Mouse (Mus musculus): ENCODE data around the gene Ccdc61. TPM values are rescaled to one million over a fixed set of nuclear protein-coding genes. Genes with fewer than 3 reads are reported as not detected.
"Not testable (repeated sequence)": the region's sequence is repeated elsewhere in the genome, so short reads cannot be mapped to it uniquely, and the experiment has no call there.

Ccdc61 gene
- total RNA-seq, 2 experiments from 2014 or later: 7.7 to 8.3 TPM

GRCm38 (mm10) chr7:18872014-18872802 is 38.0 kb downstream of the Ccdc61 start:
- intact Hi-C loops (cut with DNase I): loop anchor here (2.0 kb wide), 1 partner anchor 39 kb away; no protein-coding TSS in a partner anchor

DNA sequence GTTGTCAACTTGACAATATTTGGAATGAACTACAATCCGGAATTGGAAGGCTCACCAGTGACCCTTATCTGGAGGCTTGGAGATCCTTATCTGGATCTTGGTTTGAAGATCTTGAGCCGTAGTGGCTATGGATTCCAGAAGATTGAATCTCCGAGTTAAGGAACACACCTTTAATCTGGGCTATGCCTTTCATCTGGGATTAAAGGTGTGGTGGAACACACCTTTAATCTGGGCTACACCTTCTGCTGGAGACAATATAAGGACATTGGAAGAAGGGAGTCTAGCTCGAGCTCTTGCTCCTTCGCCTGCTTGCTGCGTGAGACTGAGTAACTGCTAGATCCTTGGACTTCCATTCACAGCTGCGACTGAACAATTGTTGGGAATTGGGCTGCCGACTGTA is 39.2 kb downstream of the Ccdc61 start, which contains the start of gene Pglyrp1:
Gene Pglyrp1, plus strand, starts transcription at position 301 of the 400 bp plus-strand sequence.
- intact Hi-C loops (cut with DNase I); DNase-seq (ENCODE audit: low spot score): not testable (repeated sequence)

More at GRCm38 (mm10) chr7:18872014-18872802, 38.0 kb downstream of the Ccdc61 start:
- no peak for DNase-seq (ENCODE audit: low spot score)

GRCm38 (mm10) chr7:18868491-18868890 is 41.7 kb downstream of the Ccdc61 start:
- DNase-seq (ENCODE audit: low spot score): no peak
- intact Hi-C loops (cut with DNase I): no loop called here

GRCm38 (mm10) chr7:18862801-18863200 is 47.4 kb downstream of the Ccdc61 start:
- intact Hi-C loops (cut with DNase I): no loop called here
- DNase-seq (ENCODE audit: low spot score): no peak

DNA sequence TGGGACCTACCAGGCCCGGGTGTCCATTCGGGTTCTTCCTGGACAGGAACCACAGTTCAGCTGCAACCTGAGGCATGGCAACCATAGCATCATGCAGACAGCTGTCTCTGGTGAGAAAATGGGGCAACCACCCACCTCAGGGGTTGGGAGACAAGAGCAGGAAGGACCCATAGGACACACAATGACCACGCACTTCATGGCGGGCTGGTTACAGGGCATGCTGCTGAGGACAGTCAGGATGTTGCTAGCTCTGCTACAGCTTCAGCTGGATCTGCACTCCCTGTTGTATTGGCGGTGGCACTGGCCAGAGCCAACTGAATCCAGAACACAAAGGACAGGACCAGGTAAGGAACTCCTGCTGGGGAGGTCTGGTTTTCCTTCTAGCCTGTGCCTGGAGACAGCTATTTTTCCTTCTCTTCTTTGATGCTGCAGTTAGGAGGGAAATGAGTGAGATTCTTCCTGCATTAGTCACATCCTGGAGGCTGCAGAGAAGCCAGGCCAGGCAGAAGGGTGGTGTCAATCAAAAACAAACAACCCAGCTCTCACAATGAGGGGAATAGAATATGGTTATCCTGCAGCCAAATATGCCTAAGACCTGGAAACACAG is 51.8 kb downstream of the Ccdc61 start:
- no peak for DNase-seq (ENCODE audit: low spot score)
- intact Hi-C loops (cut with DNase I): no loop called here

- DNase-seq (ENCODE audit: low spot score): no peak
- intact Hi-C loops (cut with DNase I): no loop called here
Observed at GRCm38 (mm10) chr7:18848395-18848794, 61.8 kb downstream of the Ccdc61 start.

GRCm38 (mm10) chr7:18844811-18845210 is 65.4 kb downstream of the Ccdc61 start:
- no peak for DNase-seq (ENCODE audit: low spot score)
- intact Hi-C loops (cut with DNase I): no loop called here

DNA sequence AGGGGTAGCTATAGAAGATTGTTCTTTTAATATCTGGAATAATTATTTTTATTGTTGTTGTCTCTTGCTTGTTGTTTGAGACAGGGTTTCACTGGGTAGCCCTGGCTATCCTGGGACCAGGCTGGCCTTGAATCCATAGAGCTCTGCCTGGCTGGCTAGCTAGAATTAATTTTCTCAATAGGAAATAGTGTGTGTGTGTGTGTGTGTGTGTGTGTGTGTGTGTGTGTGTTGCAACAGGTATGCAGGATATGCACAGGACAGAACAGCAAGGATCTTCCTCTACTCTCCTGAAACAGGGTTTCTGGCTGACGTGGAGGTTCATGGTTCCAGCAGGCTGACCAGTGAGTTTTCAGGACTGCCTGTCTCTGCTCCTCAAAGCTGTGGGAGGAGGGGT is 69.0 kb downstream of the Ccdc61 start:
- intact Hi-C loops (cut with DNase I): no loop called here
- no peak for DNase-seq (ENCODE audit: low spot score)

Other genes starting within 250 kb of the Ccdc61 start
- not detected for gene Psg20, start 224.2 kb downstream of the Ccdc61 start, total RNA-seq (2021)
- not detected for gene Psg22, start 192.3 kb downstream of the Ccdc61 start, total RNA-seq (2021)
- gene Psg19, start 111.9 kb downstream of the Ccdc61 start, total RNA-seq (2021): not detected
- not detected for gene Psg17, start 88.8 kb downstream of the Ccdc61 start, total RNA-seq (2021)
- 1 to 10 TPM; 6.5 to 6.7 TPM for gene Mill2, start 70.4 kb downstream of the Ccdc61 start, total RNA-seq (2021)
- 1 to 10 TPM; 1.2 to 1.7 TPM for gene Pglyrp1, start 39.1 kb downstream of the Ccdc61 start, total RNA-seq (2021)
- gene Nova2, start 15.5 kb upstream of the Ccdc61 start, total RNA-seq (2021): 1 to 10 TPM; 5.5 to 6.6 TPM
- gene Nanos2, start 77.0 kb upstream of the Ccdc61 start, total RNA-seq (2021): not detected
- gene Mypop, start 80.8 kb upstream of the Ccdc61 start, total RNA-seq (2021): 1 to 10 TPM; 3.2 to 4.0 TPM
- 10 to 100 TPM; 20.2 to 23.6 TPM for gene Irf2bp1, start 93.6 kb upstream of the Ccdc61 start, total RNA-seq (2021)
- not detected for gene Foxa3, start 113.1 kb upstream of the Ccdc61 start, total RNA-seq (2021)
- 10 to 100 TPM; 76.3 to 80.1 TPM for gene Sympk, start 114.0 kb upstream of the Ccdc61 start, total RNA-seq (2021)
- gene Rsph6a, start 144.3 kb upstream of the Ccdc61 start, total RNA-seq (2021): not detected
- 10 to 100 TPM; 43.9 to 45.4 TPM for gene Dmwd, start 165.8 kb upstream of the Ccdc61 start, total RNA-seq (2021)
- gene Dmpk, start 173.4 kb upstream of the Ccdc61 start, total RNA-seq (2021): 100 to 1,000 TPM; 555 to 584 TPM
- 1 to 10 TPM; 8.6 to 9.8 TPM for gene Six5, start 184.2 kb upstream of the Ccdc61 start, total RNA-seq (2021)
- not detected for gene Gm4969, start 208.0 kb upstream of the Ccdc61 start, total RNA-seq (2021)
- 1 to 10 TPM; 5.4 to 5.5 TPM for gene Fbxo46, start 209.4 kb upstream of the Ccdc61 start, total RNA-seq (2021)
- gene Qpctl, start 238.9 kb upstream of the Ccdc61 start, total RNA-seq (2021): 1 to 10 TPM; 4.6 to 5.1 TPM
- gene Snrpd2, start 239.3 kb upstream of the Ccdc61 start, total RNA-seq (2021): 10 to 100 TPM; 67.8 to 71.0 TPM